Mouse (Mus musculus): ENCODE data around the gene Rbms3.

Gene Rbms3

GRCm38 (mm10) chr9:116748857-116749584 lies 880.7 kb downstream of the Rbms3 start:
- no peak for DNase-seq (ENCODE audit: low read depth, low spot score)

GRCm38 (mm10) chr9:116748346-116748745 lies 881.4 kb downstream of the Rbms3 start:
- no peak for DNase-seq (ENCODE audit: low read depth, low spot score)

- DNase-seq (ENCODE audit: low read depth, low spot score): no peak
Observed at GRCm38 (mm10) chr9:116746871-116747270, 882.8 kb downstream of the Rbms3 start.

- no peak for DNase-seq (ENCODE audit: low read depth, low spot score)
Observed at GRCm38 (mm10) chr9:116737786-116738185, 891.9 kb downstream of the Rbms3 start.

- no peak for DNase-seq (ENCODE audit: low read depth, low spot score)
Observed at GRCm38 (mm10) chr9:116729172-116729571, 900.5 kb downstream of the Rbms3 start.

GRCm38 (mm10) chr9:116728655-116729054 lies 901.1 kb downstream of the Rbms3 start:
- no peak for DNase-seq (ENCODE audit: low read depth, low spot score)

- no peak for DNase-seq (ENCODE audit: low read depth, low spot score)
Observed at GRCm38 (mm10) chr9:116728093-116728492, 901.6 kb downstream of the Rbms3 start.

- DNase-seq (ENCODE audit: low read depth, low spot score): no peak
Observed at GRCm38 (mm10) chr9:116724581-116724980, 905.1 kb downstream of the Rbms3 start.

- DNase-seq (ENCODE audit: low read depth, low spot score): no peak
Observed at GRCm38 (mm10) chr9:116703119-116703518, 926.6 kb downstream of the Rbms3 start.

- no peak for DNase-seq (ENCODE audit: low read depth, low spot score)
Observed at GRCm38 (mm10) chr9:116702611-116703010, 927.1 kb downstream of the Rbms3 start.

GRCm38 (mm10) chr9:116701511-116702179 lies 928.1 kb downstream of the Rbms3 start:
- no peak for DNase-seq (ENCODE audit: low read depth, low spot score)

GRCm38 (mm10) chr9:116688615-116689014 lies 941.1 kb downstream of the Rbms3 start:
- DNase-seq (ENCODE audit: low read depth, low spot score): no peak

- no peak for DNase-seq (ENCODE audit: low read depth, low spot score)
Observed at GRCm38 (mm10) chr9:116677142-116677541, 952.6 kb downstream of the Rbms3 start.

- DNase-seq (ENCODE audit: low read depth, low spot score): no peak
Observed at GRCm38 (mm10) chr9:116676445-116676844, 953.3 kb downstream of the Rbms3 start.

GRCm38 (mm10) chr9:116674191-116674590 lies 955.5 kb downstream of the Rbms3 start:
- no peak for DNase-seq (ENCODE audit: low read depth, low spot score)

- DNase-seq (ENCODE audit: low read depth, low spot score): no peak
Observed at GRCm38 (mm10) chr9:116661026-116661425, 968.7 kb downstream of the Rbms3 start.

- DNase-seq (ENCODE audit: low read depth, low spot score): no peak
Observed at GRCm38 (mm10) chr9:116659936-116660335, 969.8 kb downstream of the Rbms3 start.

GRCm38 (mm10) chr9:116657141-116657540 lies 972.6 kb downstream of the Rbms3 start:
- no peak for DNase-seq (ENCODE audit: low read depth, low spot score)

GRCm38 (mm10) chr9:116651414-116651813 lies 978.3 kb downstream of the Rbms3 start:
- DNase-seq (ENCODE audit: low read depth, low spot score): no peak

GRCm38 (mm10) chr9:116649955-116650354 lies 979.8 kb downstream of the Rbms3 start:
- DNase-seq (ENCODE audit: low read depth, low spot score): no peak

GRCm38 (mm10) chr9:116649086-116649792 lies 980.5 kb downstream of the Rbms3 start:
- no peak for DNase-seq (ENCODE audit: low read depth, low spot score)

- DNase-seq (ENCODE audit: low read depth, low spot score): no peak
Observed at GRCm38 (mm10) chr9:116644616-116645015, 985.1 kb downstream of the Rbms3 start.

GRCm38 (mm10) chr9:116640302-116640679 lies 989.4 kb downstream of the Rbms3 start:
- DNase-seq (ENCODE audit: low read depth, low spot score): no peak
